Mouse (Mus musculus): ENCODE data around the gene Faap100. TPM values are rescaled to one million over a fixed set of nuclear protein-coding genes. Genes with fewer than 3 reads are reported as not detected.
A peak's percentile ranks its signal among the peaks of the same experiment; 100 is the strongest.
"Not testable (repeated sequence)": the region's sequence is repeated elsewhere in the genome, so short reads cannot be mapped to it uniquely, and the experiment has no call there.

Gene Faap100
- total RNA-seq, 2 experiments from 2014 or later: 5.9 to 10.5 TPM

DNA sequence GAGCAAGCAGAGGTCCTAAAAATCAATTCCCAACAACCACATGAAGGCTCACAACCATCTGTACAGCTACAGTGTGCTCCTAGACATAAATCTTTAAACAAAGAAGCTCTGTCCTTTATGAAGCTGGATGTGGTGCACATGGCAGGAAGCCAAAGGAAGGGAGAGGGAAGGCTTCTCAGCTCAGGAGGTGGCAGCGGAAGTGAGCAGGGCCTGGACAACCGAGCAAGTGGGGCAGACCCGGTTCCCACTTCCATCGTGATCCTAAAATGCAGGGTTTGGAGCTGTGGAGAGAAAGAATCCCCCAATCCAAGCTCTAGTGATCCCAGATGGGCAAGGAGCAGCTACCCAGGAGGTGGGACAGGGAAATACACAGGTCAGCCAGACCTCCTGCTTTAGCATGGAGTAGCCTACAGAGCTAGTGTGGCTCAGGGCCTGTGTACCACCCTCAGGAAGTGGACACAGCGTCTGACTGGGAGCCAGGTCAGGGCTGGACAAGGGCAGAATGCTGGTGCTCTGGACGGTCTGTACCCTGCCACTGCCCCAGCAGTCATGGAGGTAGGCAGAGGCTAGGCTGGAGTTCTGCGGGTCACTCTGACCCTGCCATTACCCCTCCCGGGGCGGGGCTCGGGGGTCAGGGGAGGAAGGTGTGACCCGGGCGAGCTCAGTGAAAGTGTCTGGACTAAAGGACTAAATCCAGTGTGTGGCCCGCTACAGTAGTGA is 25.8 kb downstream of the Faap100 start:
- no peak for ATAC-seq (ENCODE audit: poor library complexity, severe bottlenecking)

DNA sequence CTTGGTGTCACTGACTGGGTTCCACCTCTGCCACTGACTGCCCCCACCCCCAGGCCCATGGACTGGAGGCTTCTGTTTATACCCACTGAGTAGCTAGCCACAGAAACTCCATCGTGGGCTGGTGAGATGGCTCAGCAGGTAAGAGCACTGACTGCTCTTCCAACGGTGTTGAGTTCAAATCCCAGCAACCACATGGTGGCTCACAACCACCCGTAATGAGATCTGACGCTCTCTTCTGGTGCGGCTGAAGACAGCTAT is 26.5 kb downstream of the Faap100 start:
- ATAC-seq (ENCODE audit: poor library complexity, severe bottlenecking): not testable (repeated sequence)

DNA sequence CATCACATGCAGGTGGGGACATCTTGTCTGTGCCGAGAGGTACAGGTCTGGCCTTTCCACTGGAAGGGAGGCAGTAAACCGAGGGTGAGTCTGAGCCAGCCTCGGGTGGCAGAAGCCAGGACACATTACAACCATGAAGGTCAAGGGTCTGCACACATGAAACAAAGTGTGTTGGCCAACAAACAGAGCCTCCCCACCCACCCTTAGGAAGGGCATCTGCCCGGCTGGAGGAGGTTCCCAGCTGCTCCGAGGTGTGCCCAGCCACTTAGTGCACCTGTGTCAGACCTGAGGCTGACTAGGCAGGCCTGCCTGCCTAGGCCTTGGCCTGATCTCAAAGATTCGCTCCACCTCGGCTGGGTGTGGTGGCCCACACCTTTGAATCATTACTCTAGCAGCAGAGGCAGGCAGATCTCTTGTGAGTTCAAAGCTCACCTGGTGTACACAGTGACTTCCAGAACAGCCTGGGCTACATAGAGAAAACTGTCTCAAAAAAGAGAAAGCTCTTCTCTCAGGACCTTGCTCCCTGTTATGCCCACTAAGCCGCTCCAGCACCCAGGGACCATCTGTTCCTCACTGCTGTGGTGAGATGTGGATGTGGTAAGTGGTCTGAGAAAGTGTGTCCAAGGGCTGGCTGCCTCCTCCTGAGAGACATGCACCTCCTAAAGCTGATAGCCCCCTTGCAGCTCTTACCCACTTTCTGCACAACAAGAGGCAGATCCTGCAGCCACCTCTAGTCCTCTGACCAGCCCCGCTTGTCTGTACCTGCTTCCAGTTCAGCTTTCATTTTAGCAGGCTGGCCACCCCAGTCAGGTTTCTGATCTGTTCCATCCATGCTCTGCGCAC is 27.1 kb downstream of the Faap100 start:
- no peak for ATAC-seq (ENCODE audit: poor library complexity, severe bottlenecking)

DNA sequence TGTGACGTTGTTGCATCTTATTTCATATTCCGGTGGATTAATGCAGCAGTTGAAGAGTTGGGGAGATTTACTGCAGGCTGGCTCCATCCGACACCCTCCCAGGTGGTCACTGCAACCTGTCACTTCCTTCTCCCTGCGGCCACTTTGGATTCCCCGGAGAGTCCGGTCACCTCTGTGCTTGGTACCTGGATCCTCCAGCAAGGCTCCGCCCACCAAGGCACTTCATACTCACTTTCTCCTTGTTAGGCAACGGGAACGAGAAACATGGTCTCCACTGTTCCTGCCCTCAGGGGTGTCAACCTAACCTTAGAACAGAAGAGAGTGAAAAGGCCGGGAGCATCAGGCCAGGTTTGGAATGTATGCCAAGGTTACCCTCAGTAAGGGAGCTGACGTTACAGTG is 27.9 kb downstream of the Faap100 start:
- ATAC-seq (ENCODE audit: poor library complexity, severe bottlenecking): no peak

DNA sequence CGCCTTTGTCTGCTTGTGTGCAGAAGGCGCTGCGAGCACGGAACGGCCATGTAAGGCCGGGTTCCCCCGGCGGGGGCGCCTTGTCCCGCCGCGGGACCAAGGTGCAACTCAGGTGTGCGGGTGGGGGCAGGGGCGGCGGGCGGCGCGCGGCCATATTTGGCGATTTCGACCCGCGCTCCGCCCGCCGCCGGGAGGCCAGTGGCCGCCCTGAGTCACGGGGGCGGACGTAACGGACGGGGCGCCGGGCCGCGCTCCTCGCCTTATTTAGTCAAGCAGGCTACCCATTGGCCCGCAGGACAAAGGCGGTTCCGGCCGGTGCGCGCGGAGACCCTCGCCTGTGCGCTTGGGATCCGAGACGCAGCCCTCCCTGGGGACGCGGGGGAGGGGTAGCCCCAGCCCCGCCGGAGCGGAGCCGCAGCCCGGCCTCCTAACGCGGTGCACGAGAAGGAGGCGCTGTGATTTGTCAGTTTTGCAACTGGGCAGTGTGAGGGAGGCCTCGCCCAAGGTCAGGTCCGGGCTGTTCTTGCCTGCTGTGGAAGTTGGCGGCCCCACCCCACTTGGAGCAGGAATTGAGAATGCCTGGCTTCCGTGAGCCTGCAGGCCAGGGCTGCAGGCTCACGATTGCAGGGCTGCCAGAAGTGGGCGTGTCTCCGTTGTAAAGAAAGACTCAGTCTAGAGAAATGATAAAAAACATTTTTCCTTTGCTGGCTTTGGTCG is 28.4 kb downstream of the Faap100 start:
- peak; percentile 39 for ATAC-seq (ENCODE audit: poor library complexity, severe bottlenecking)

DNA sequence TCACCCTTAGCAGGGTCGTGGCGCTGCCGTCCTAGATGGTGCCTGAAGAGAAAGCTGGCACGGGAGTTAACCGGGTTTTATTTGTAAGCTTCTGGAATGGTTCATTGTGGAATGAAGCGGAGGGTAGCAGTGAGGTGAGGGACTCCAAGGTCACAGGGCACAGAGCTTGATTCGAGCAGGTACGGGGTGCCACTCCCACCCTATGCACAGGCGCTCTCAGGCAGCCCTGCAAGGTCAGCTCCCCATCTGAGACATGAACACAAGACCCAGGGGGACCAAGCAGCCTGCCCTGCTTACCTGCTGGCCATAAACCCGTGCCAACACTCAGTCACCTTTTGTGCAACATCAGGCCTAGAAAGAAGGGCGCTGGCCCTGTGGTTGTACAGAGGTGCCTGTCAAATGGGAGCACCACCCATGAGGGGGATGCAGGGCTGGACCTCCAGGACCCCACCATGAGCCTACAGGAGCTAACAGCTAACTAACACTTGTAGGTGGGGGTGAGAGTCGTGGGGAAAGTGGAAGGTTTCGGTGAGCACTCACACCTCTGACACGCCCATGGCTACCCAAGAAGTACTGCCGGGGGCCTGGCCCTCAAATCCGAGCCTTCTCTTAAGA is 29.1 kb downstream of the Faap100 start:
- no peak for ATAC-seq (ENCODE audit: poor library complexity, severe bottlenecking)

DNA sequence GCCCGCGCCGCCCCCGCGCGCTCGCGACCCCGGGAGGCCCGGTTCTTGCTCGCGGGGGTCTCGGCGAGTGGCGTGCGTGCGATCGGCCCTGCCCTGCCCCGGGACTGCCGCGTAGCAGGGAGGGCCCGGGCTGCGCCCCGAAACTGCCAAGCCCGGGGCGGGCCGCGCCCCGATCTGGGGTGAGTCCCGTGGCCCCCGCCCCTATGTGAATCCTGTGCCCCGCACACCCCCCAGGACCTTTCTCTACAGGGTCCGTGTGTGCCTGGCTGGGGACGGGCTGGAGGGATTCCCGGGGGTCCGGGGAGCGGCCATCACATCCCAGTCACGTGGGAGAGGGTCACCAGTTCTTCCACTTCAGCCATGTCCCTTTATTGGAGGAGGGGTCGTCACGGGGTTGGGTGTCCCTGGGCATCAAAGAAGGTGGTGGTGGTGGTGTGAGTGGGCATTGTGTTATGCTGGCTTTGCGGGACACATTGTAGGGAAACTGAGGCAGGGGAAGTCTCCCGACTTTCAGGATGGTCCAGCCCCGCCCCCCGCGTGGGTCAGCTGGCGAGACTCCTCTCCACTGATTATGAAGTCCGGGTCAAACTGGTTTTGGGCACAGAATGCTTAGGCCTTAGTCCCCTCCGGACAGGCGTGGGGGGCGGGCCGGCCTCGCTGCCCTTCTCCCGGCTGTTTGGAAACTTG is 29.7 kb downstream of the Faap100 start:
- peak; percentile 0; the same call in 1 of the 2 replicates for ATAC-seq (ENCODE audit: poor library complexity, severe bottlenecking)

DNA sequence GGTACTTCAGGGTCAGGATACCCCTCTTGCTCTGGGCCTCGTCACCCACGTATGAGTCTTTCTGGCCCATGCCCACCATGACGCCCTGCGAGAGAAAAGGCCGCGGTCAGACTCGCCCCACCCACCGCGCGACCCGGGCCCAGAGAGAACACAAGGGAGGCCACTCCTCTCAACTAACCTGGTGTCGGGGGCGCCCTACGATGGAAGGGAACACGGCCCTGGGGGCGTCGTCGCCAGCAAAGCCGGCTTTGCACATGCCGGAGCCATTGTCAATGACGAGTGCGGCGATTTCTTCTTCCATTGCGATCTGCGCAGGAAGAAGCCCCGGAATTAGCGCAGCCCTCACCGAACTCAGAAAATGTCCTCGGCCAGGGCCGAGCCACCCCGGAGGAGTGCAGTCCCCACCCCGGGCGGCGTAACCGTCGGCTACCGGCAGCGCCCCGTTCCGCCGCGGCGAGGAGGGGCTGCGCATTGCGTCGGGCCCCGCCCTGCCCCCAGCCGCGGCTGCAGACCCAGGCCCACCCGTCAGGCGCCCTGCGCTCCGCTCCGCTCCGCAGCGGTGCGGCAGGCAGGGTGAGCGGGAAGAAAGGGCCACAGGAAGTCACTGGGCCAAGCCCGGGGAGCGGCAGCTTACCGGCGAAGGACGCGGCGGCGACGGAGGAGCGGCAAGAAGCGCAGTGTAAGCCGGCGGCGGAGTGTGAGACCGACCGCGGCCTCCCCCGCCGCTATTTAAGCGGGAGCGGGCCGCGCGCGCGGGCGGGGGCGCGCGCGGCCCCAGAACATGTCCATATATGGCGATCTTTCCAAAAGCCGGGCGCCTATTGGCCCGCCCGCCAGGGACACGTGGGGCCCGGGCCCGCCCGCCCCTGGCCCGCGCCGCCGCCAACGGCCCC is 30.5 kb downstream of the Faap100 start, which contains the start of gene Actg1:
Gene Actg1 (minus strand): TSS at position 752 of the 893 bp plus-strand sequence.
- ATAC-seq (ENCODE audit: poor library complexity, severe bottlenecking): peak; percentile 43

DNA sequence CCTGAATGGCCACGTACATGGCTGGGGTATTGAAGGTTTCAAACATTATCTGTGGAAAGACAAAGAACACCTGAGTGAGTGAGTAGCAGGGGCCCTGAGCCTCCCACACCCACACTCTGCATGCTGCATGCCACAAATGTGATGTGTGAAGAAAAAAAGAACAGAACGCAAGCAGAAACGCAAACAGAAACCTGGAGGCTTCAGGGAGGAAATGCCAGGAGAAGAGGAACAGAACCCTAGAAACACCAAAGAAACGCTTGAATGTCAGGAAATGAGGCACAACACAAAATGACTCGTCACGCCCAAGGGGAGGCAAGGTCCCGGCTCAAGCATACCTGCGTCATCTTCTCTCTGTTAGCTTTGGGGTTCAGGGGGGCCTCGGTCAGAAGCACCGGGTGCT is 31.3 kb downstream of the Faap100 start:
- ATAC-seq (ENCODE audit: poor library complexity, severe bottlenecking): no peak

DNA sequence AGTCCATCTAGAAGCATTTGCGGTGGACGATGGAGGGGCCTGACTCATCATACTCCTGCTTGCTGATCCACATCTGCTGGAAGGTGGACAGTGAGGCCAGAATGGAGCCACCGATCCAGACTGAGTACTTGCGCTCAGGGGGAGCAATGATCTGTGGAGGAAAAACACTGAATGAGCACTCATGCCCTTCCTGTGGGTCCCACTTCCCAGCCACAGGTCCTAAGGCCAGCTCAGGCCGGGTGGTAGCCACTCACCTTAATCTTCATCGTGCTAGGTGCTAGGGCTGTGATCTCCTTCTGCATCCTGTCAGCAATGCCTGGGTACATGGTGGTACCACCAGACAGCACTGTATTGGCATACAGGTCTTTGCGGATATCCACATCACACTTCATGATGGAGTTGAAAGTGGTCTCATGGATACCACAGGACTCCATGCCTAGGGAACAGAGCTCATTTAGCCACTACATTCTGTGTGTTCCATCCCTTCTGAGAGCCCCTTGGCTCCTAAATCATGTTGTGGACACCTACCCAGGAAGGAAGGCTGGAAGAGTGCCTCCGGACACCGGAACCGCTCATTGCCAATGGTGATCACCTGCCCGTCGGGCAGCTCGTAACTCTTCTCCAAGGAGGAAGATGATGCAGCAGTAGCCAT is 32.1 kb downstream of the Faap100 start:
- ATAC-seq (ENCODE audit: poor library complexity, severe bottlenecking): not testable (repeated sequence)

DNA sequence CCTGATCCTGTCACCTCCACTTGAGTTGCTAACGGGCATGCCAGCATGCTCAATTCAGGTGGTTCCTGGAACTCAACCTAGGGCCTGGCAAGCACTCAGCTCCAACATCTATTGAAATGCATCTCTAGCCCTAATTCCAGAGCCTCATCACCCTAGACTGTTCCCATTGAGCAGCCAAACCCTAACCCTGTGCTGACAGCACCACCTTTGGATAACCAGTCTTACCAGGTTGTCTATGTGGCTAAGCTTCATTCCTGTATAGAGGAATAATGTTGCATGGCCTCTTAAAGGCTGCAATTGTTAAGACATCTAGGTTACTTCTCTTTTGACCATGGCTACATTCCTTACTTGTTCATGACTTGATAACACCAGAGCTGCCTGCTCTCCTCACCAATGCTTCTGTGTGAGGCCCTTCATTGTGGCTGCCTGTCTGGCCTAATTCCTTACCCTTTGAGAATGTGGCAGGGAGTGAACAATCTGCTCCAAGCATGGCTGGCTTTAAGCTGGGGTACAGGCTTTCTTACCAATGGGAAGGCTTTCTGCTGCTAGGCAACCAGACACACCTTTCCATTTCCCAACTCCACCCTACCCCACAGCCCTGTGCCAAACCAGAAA is 33.4 kb downstream of the Faap100 start:
- no peak for ATAC-seq (ENCODE audit: poor library complexity, severe bottlenecking)

DNA sequence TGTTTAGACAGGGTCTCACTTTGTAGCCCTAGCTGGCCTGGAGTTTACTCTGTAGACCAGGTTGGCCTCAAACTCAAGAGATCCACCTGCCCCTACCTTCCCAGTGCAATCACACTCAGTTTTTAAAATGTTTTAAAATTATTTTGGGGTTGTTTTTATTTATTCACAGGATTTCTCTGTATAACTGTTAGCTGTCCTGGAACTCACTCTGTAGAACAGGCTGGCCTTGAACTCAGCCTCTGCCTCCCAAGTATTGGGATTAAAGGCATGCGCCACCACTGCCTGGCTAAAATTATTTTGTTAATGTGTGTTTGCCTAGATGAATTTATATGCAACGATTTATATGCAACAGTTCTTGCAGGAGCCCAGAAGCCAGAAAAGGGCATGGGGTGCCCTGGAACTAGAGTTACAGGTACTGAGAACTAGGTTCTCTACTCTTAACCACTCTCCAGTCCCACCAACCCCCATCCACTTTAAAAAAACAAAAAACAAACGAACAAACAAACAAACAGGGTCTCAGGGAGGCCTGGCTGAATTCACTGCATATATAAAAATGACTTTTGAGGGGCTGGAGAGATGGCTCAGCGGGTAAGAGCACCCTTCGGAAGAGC is 34.1 kb downstream of the Faap100 start:
- no peak for ATAC-seq (ENCODE audit: poor library complexity, severe bottlenecking)

DNA sequence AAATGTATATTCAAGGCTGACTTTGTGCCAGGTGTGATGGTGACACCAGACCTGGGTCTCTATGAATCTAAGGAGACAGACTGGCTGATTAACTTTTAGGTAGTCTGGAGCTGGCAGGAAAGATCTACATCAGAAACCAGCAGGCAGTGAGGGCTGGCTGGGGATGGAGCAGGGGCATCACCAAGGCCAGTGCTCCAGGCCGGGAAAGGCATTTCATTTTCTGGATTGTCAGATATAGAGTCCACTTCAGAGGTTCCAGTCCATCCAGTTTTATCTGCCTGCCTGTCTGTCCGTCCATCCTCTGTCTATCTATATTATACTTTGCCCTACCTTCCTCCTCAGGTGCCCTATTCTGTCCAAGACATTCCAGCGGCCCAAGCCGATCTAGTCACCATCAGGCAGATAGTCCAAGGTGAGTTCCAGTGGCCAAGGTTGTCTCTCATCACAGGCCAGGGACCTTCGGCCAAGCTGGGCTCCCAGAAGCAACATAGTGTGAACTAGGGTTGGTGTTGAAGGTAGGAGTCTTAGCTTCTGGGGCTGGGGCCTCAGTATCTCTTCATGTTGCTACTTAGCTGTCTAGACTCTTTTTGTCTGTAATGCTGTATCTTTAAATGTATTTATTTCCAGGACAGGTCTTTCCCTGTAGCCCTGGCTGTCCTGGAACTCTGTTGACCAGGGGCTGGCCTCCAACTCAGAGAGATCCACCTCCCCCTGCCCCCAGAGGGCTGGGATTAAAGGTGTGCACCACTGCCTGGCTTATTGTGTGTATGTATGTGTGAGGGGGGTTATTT is 34.9 kb downstream of the Faap100 start:
- no peak for ATAC-seq (ENCODE audit: poor library complexity, severe bottlenecking)

DNA sequence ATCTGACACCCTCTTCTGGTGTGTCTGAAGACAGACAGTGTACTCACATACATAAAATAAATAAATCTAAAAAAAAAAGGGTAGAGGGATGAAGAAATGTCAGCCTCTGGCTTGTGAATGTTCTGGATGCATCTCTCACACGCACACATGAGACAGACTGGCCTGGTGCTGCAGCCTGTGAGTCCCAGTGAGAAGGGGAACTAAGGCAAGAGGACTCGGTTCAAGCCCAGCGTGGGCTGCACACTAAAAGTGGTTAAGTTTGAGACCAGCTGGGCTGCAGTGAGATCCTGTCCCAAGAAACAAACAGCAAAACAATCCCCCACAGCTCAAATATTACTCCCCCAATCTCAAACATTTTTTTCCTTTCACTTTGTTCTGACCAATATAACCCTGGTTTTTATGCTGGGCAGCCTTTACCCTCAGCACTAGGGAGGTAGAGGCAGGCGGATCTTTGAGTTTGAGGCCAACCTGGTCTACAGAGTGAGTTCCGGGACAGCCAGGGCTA is 35.9 kb downstream of the Faap100 start:
- ATAC-seq (ENCODE audit: poor library complexity, severe bottlenecking): no peak

DNA sequence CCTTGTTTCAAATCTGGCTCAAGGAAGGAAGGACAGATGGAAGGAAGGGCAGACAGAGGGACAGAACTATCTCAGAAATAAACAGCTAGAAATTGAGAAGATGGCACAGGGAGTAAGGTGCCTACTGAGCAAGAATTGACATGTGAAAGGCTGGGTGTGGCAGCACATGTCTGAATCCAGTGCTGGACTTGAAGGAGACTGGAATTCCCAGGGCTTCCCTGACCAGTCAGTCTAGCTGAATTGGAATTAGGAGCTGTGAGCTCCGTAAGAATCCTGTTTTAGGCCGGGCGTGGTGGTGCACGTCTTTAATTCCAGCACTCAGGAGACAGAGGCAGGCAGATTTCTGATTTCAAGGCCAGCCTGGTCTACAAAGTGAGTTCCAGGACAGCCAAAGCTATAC is 36.9 kb downstream of the Faap100 start:
- no peak for ATAC-seq (ENCODE audit: poor library complexity, severe bottlenecking)

DNA sequence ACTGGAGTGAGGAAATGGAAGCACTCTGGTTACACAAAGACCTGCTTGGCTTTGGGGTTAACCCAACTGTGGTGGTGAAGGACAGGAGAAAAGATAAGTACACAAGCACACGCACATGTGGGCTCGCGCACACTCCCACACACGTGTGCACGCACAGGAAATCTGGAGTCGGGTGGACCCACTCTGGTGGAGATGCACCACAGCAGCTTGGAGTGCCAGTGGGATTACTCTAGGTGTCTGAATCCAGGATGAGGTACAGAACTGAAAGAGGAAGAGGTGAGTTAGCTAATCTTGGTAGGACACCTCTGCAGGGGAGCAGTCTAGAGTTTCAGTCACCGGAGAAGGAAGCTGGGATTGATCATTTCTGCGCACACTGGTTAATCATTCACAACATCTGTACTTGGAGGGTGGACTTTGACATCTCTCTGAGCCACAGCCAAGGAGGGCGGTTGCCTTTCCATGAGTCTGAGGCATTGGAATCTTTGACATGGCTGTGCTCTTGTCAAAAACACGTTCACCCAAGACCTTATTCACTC is 38.5 kb downstream of the Faap100 start:
- peak; percentile 43 for ATAC-seq (ENCODE audit: poor library complexity, severe bottlenecking)

DNA sequence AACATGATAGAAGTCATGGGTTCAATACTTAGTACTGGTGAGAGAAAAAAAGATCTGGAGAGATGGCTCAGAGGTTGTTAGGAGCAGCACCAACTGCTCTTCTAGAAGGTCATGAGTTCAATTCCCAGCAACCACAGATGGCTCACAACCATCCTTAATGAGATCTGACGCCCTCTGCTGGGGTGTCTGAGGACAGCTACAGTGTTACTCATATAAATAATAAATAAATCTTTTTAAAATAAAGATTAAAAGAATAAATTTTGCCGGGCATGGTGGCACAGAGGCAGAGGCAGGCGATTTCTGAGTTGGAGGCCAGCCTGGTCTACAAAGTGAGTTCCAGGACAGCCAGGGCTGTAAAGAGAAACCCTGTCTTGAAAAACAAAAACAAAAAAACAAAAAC is 39.8 kb downstream of the Faap100 start:
- no peak for ATAC-seq (ENCODE audit: poor library complexity, severe bottlenecking)

All from megakaryocyte, adult 5-6 weeks (primary cell).